Mouse (Mus musculus) embryonic facial prominence, embryonic 10.5 days (tissue): ENCODE data around the gene Mtln. TPM values are rescaled to one million over a fixed set of nuclear protein-coding genes. Genes with fewer than 3 reads are reported as not detected.

Experiments used
- DNase-seq: peaks from one replicate; pipeline ENCODE4 v3.0.0-alpha.2; 2017; ENCODE audit warnings: low spot score
- H3K27ac ChIP-seq: fragments of 300-500 bp; sonication (generic); replicated peaks from 2 replicates; pipeline ENCODE4 v1.5.1; 2016; ENCODE audit warnings: mild to moderate bottlenecking
- H3K27me3 ChIP-seq: fragments of 300-500 bp; sonication (generic); replicated peaks from 2 replicates; pipeline ENCODE4 v1.6.1; 2016; ENCODE audit warnings: low read depth, mild to moderate bottlenecking; ENCODE audit not compliant: poor library complexity, severe bottlenecking
- H3K36me3 ChIP-seq: fragments of 300-500 bp; sonication (generic); replicated peaks from 2 replicates; pipeline ENCODE4 v1.6.1; 2016; ENCODE audit warnings: mild to moderate bottlenecking, moderate library complexity
- H3K4me1 ChIP-seq: fragments of 300-500 bp; sonication (generic); 2 replicates; pipeline ENCODE4 v1.6.1; 2016
- H3K4me3 ChIP-seq: fragments of 300-500 bp; sonication (generic); 2 replicates; pipeline ENCODE4 v1.5.1; 2016; ENCODE audit warnings: mild to moderate bottlenecking, moderate library complexity
- H3K9me3 ChIP-seq: fragments of 300-500 bp; sonication (generic); 2 replicates; pipeline ENCODE4 v1.6.1; 2016; ENCODE audit warnings: mild to moderate bottlenecking
- WGBS: fragments of 180-500 bp; shearing (Covaris S2); methylation state at CpG from one replicate; pipeline ENCODE4 v1.1.7; 2016; 5-methylcytosine and 5-hydroxymethylcytosine counted together
- polyA plus RNA-seq: library from polyadenylated mRNA; unstranded; fragments of >200 nt; fragmentation: Nextera tagmentation; extraction: Ambion mirVana; gene quantifications from 2 replicates; pipeline ENCODE4 v1.2.1, GENCODE M21; 2016

Gene Mtln
- polyA plus RNA-seq, 1 experiment from 2014 or later = 22.2 TPM

DNA sequence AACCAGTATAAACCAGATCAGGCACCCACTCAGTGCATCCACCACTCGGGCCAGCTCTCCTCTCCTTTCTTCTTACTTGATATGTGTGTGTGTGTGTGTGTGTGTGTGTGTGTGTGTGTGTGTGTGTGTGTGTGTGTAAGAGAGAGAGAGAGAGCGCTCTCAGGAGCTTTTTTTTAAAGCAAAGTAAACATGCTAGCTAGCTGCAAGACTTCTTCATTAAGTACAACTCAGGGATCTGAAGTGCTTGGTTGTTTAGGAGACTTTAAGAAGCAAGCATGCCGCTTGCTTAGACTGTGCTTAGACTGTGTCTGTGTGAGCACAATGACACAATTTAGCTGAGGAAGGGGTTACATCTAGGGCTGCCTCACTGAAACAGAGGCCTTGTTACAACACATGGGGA, 49.7 kb downstream of the Mtln start:
- no peaks in the 10 kb centered on the region for H3K9me3 ChIP-seq
- H3K36me3 ChIP-seq = peaks cover 32% of the 10 kb centered on the region
- no peak overlapping the region for H3K27ac ChIP-seq
- H3K4me1 ChIP-seq = peaks cover 16% of the 10 kb centered on the region; the same call in 1 of the 2 replicates
- no peak overlapping the region for H3K4me3 ChIP-seq
- H3K27me3 ChIP-seq = no peaks in the 10 kb centered on the region
- 91% methylated on average over 3 of the region's 3 CpGs for WGBS
- DNase-seq = no peak

Other genes with a start within 250 kb of the Mtln start
- 7.8 TPM in 2 replicates for gene Zfp661, start 205.4 kb downstream of the Mtln start, polyA plus RNA-seq
- gene Mrps5, start 205.3 kb downstream of the Mtln start, polyA plus RNA-seq = 171 and 177 TPM in 2 replicates
- gene Mal, start 135.8 kb downstream of the Mtln start, polyA plus RNA-seq = 0.11 and 0.88 TPM in 2 replicates
- 0.96 and 1.0 TPM in 2 replicates for gene Mall, start 62.6 kb downstream of the Mtln start, polyA plus RNA-seq
- 42.0 and 42.9 TPM in 2 replicates for gene Nphp1, start 3.6 kb downstream of the Mtln start, polyA plus RNA-seq
- 107 and 118 TPM in 2 replicates for gene Bub1, start 39.4 kb upstream of the Mtln start, polyA plus RNA-seq
- 0.45 and 0.61 TPM in 2 replicates for gene Acoxl, start 46.4 kb upstream of the Mtln start, polyA plus RNA-seq